Mouse (Mus musculus) embryonic facial prominence, embryonic 15.5 days (tissue): ENCODE data around the gene Tdrkh. TPM values are rescaled to one million over a fixed set of nuclear protein-coding genes. Genes with fewer than 3 reads are reported as not detected.
A peak's percentile ranks its signal among the peaks of the same experiment; 100 is the strongest.

Experiments used
- ATAC-seq: fragments of 200-750 bp; cut with Nextera tagmentation; 2 replicates; pipeline ENCODE4 v1.8.0; 2017; ENCODE audit warnings: low read depth, moderate TSS enrichment; ENCODE audit not compliant: insufficient number of reproducible peaks, low FRiP score, low TSS enrichment
- H3K27ac ChIP-seq: fragments of 300-500 bp; sonication (generic); replicated peaks from 2 replicates; pipeline ENCODE4 v1.5.1; 2015; ENCODE audit warnings: mild to moderate bottlenecking, inconsistent platforms
- H3K27me3 ChIP-seq: fragments of 300-500 bp; sonication (generic); 2 replicates; pipeline ENCODE4 v1.6.1; 2015; ENCODE audit warnings: inconsistent platforms
- H3K36me3 ChIP-seq: fragments of 300-500 bp; sonication (generic); 2 replicates; pipeline ENCODE4 v1.6.1; 2015; ENCODE audit warnings: mild to moderate bottlenecking, inconsistent platforms
- H3K4me1 ChIP-seq: fragments of 300-500 bp; sonication (generic); 2 replicates; pipeline ENCODE4 v1.6.1; 2015; ENCODE audit warnings: inconsistent platforms
- H3K4me2 ChIP-seq: fragments of 300-500 bp; sonication (generic); replicated peaks from 2 replicates; pipeline ENCODE4 v1.6.1; 2015; ENCODE audit warnings: mild to moderate bottlenecking, inconsistent platforms
- H3K4me3 ChIP-seq: fragments of 300-500 bp; sonication (generic); replicated peaks from 2 replicates; pipeline ENCODE4 v1.5.1; 2015; ENCODE audit warnings: mild to moderate bottlenecking, inconsistent platforms
- H3K9ac ChIP-seq: fragments of 300-500 bp; sonication (generic); 2 replicates; pipeline ENCODE4 v1.6.1; 2015; ENCODE audit warnings: inconsistent platforms
- H3K9me3 ChIP-seq: fragments of 300-500 bp; sonication (generic); replicated peaks from 2 replicates; pipeline ENCODE4 v1.6.1; 2016; ENCODE audit warnings: inconsistent platforms
- WGBS: fragments of 180-500 bp; shearing (Covaris S2); methylation state at CpG from one replicate; pipeline ENCODE4 v1.1.7; 2015; 5-methylcytosine and 5-hydroxymethylcytosine counted together
- polyA plus RNA-seq: library from polyadenylated mRNA; unstranded; fragments of >200 nt; fragmentation: Nextera tagmentation; extraction: Ambion mirVana; gene quantifications from 2 replicates; pipeline ENCODE4 v1.2.1, GENCODE M21; 2015

The Tdrkh gene
- polyA plus RNA-seq, 1 experiment from 2014 or later: 8.3 TPM

DNA sequence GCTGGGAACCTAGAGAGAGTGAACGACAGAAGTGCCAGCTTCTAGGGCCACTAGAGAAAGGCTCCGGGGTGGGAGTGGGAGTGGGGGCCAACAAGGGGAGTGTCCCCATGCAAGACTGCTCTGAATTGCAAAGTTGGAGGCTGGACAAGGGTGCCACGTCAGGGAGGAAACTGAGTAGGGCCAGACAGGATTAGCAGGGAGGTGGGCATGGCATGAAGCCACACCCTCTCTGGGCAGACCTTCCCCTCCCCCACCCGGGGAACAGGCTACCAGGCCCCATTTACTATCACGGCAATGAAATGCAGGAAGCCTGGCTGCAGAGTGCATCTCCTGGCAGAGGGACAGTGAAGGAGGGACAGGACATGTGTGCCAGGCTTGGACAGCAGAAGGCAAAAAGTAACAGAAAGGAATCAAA lies 39.5 kb upstream of the Tdrkh start:
- no peak overlapping the region for H3K27ac ChIP-seq
- H3K36me3 ChIP-seq: no peaks in the 10 kb centered on the region
- ATAC-seq: no peak
- peak overlapping the region; percentile 29 for H3K4me3 ChIP-seq
- H3K4me2 ChIP-seq: peak overlapping the region; percentile 42
- H3K4me1 ChIP-seq: peaks cover 37% of the 10 kb centered on the region
- H3K9me3 ChIP-seq: no peaks in the 10 kb centered on the region
- no peaks in the 10 kb centered on the region for H3K27me3 ChIP-seq
- H3K9ac ChIP-seq: no peak overlapping the region
- WGBS: 0% methylated on average over 5 of the region's 5 CpGs

DNA sequence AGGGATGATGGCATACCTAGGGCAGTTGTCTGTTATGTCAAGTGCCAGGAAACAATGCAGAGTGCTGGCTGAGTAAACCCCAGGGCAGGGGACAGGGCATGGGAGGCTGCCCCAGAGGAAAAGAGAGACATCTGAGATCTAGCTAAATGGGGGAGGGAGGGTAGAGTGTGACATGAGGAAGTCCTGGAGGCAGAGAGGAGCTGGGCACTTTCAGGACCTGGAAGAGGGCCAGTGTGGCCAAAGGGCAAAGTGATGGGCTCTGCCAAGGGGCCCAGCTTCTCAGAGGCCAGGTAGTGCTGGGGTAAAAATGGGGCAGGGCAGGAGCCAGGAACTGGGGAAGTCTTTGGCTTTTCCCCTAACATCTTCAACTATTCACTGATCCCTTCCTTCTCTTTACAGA lies 38.4 kb upstream of the Tdrkh start:
- no peak for ATAC-seq
- no peak overlapping the region for H3K4me3 ChIP-seq

DNA sequence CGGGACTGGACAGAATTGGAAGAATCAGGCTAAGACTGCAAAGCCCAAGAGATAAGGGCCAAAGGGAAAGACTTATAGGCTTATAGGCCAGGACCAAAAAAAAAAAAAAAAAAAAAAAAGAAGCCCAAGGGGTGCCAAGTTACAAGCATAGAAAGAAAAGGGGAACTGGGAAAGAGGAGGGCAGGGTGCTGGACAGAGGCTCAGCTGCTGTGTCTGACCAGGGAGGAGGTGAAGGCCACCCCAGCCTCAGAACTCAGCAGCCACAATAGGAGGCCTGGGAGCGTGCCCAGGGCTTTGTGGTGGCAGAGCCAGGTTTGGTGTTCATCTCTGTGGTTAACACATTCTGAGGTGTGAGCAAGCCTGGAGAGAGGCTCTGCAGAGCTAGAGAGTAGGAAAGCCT lies 37.9 kb upstream of the Tdrkh start:
- no peak overlapping the region for H3K9ac ChIP-seq
- H3K4me1 ChIP-seq: peaks cover 40% of the 10 kb centered on the region
- no peak overlapping the region for H3K4me2 ChIP-seq
- no peaks in the 10 kb centered on the region for H3K9me3 ChIP-seq
- no peak overlapping the region for H3K27ac ChIP-seq
- no peaks in the 10 kb centered on the region for H3K27me3 ChIP-seq
- ATAC-seq: no peak
- H3K36me3 ChIP-seq: no peaks in the 10 kb centered on the region
- no peak overlapping the region for H3K4me3 ChIP-seq
- 73% methylated on average over 2 of the region's 2 CpGs for WGBS

More for the DNA sequence above, 38.4 kb upstream of the Tdrkh start:
- no peak overlapping the region for H3K9ac ChIP-seq
- H3K36me3 ChIP-seq: no peaks in the 10 kb centered on the region
- no peak overlapping the region for H3K27ac ChIP-seq
- no peak overlapping the region for H3K4me2 ChIP-seq
- H3K9me3 ChIP-seq: no peaks in the 10 kb centered on the region
- peaks cover 37% of the 10 kb centered on the region for H3K4me1 ChIP-seq
- no peaks in the 10 kb centered on the region for H3K27me3 ChIP-seq

DNA sequence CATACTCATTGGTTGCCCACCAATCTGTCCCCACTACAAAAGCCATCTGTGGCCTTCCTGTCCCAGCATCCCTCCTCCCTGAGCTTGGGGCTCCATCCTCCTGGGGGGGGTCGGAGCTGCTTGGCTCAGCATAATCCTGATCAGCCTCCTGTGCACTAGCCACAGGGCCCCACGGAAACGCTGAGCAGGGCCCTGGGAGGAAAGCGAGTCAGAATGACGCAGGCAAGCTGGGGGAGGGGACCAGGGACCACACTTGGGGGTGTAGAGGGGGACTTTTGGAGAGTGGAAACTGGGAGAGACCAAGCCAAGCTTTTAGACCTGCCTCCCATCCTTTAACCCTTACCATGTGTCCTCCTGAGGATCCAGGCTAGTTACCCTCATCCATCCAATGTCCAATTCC lies 37.2 kb upstream of the Tdrkh start:
- H3K9me3 ChIP-seq: no peaks in the 10 kb centered on the region
- no peaks in the 10 kb centered on the region for H3K36me3 ChIP-seq
- no peaks in the 10 kb centered on the region for H3K27me3 ChIP-seq
- no peak overlapping the region for H3K4me2 ChIP-seq
- no peak for ATAC-seq
- H3K4me3 ChIP-seq: no peak overlapping the region
- peaks cover 42% of the 10 kb centered on the region for H3K4me1 ChIP-seq
- no peak overlapping the region for H3K9ac ChIP-seq
- WGBS: 58% methylated on average over 5 of the region's 5 CpGs
- H3K27ac ChIP-seq: no peak overlapping the region

DNA sequence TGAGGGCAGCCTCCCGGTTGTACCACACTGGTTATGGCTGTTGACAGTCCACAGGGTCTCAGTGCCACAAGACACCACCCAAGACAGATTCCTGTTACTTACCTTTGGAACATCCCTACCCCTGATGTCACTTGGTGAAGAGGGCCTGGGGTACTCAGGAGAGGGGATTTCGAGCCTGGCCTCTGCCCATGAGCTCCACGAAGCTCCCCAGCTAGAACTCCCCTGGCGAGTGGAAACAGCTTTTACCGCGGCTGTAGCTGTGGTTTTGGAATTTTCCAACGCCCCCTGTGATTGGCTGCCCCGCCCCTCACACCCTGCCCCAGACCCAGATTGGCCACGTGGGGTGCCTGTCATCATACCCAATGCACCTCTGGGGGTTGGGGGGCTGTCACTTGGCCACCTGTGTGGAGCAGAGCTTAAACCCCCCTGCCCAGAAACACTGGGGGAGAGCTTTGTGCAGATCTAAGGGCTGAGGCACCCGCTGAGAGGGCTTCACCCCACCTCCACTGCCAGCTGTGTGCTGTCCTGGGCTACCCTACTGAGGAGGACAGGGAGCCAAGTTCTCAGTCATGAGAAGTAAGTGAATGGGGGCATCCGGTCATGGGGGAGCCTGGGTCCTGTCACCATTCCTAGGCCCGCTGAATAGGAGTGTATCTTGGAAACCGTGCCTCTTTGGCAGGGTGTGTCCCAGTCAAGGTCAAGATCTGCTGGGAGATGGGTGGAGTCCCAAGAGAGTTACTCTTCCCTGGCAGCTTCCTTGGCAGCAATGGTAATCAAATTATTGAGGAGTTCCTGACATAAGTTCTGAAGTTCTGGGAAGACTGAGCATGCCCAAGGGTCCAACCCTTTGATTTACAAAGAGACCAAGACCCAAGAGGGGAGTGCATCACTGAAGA lies 35.8 kb upstream of the Tdrkh start:
- H3K36me3 ChIP-seq: no peaks in the 10 kb centered on the region
- no peak overlapping the region for H3K4me2 ChIP-seq
- H3K4me3 ChIP-seq: no peak overlapping the region
- H3K9me3 ChIP-seq: no peaks in the 10 kb centered on the region
- ATAC-seq: no peak
- no peaks in the 10 kb centered on the region for H3K27me3 ChIP-seq
- H3K4me1 ChIP-seq: peaks cover 32% of the 10 kb centered on the region
- 17% methylated on average over 13 of the region's 13 CpGs for WGBS
- no peak overlapping the region for H3K9ac ChIP-seq
- no peak overlapping the region for H3K27ac ChIP-seq

DNA sequence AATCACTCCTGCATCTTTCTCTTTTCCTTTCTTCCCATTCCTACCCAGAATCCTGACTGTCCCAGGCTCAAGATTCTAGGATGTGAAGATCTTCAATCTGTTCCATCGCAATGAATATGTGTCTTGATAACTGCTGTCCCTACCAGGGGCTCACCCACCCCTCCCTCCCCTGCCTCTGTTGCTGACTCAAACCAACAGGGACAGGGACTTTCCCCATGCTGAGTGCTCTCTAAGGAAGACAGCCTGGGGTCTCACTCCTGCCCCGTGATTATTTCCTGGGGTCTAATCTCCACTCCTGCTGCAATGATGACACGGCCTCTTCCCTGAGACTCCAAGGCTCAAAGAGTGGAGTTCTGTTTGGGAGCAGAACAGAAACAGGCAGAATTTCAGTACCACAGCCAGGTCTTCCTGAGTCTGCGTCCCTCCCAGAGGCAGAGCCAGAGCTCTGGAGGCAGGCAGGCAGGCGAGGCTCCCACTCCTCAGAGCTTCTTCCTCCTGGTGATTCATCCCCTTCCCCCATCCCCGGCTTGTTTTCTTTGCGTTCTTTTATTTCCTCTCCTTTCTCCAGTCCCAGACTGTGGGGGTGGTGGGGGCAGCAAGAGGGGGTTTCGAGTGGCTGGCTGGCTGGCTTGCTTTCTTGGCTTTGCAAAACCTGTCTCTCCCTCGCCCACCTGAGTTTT lies 33.1 kb upstream of the Tdrkh start:
- no peak for ATAC-seq
- Histone ChIP-seq H3K4me2 (no peak overlapping the region), H3K27me3 (no peaks in the 10 kb centered on the region), H3K4me3 (no peak overlapping the region), H3K36me3 (no peaks in the 10 kb centered on the region), H3K9me3 (no peaks in the 10 kb centered on the region), H3K4me1 (peaks cover 14% of the 10 kb centered on the region), H3K9ac (no peak overlapping the region), H3K27ac (no peak overlapping the region)
- 20% methylated on average over 9 of the region's 9 CpGs for WGBS

DNA sequence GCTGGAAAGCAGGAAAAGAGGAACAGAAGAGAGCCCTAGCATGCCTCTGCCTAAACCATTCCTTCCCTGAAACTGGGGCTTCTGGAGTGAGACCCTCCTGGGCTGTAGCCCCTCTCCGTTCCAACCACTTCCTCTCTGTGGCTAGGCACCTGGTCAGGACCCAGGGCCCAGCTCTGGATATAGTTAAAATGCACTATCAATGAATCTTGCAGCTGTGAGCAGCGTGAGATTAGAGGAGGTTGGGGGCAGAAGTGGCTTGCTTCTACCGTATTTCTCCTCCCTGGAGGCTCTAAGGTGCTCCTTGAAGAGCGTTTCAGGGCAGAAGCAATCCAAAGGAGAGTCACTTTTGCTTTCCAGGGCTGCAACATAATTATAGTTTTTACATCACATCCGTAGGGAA lies 30.8 kb upstream of the Tdrkh start:
- H3K4me3 ChIP-seq: no peak overlapping the region
- H3K27ac ChIP-seq: no peak overlapping the region
- ATAC-seq: no peak
- no peaks in the 10 kb centered on the region for H3K27me3 ChIP-seq
- 63% methylated on average over 5 of the region's 5 CpGs for WGBS
- H3K4me2 ChIP-seq: no peak overlapping the region
- H3K9ac ChIP-seq: no peak overlapping the region
- H3K4me1 ChIP-seq: peaks cover 8% of the 10 kb centered on the region
- no peaks in the 10 kb centered on the region for H3K9me3 ChIP-seq
- H3K36me3 ChIP-seq: no peaks in the 10 kb centered on the region

DNA sequence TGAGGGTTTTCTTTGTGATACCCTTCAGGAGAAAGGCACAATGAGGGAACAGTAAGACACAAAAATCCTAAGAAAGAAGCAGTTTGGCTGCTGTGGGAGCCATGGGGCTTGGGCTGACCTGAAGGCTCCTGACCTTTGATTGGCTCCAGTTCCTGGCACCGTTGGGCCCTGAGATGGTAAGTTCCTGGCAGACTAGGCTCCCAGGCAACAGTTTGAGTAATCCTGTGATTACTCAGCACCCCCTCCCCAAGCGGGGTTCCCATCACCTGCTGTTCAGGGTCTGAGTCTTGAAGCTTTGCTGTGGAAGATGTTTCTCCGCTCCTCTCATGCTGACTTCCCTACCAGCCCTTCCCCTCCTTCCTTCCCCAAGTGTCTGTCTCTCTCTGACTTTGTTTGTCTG lies 29.6 kb upstream of the Tdrkh start:
- WGBS: 58% methylated on average over 3 of the region's 3 CpGs
- H3K4me2 ChIP-seq: no peak overlapping the region
- H3K9me3 ChIP-seq: no peaks in the 10 kb centered on the region
- no peak overlapping the region for H3K4me3 ChIP-seq
- no peaks in the 10 kb centered on the region for H3K27me3 ChIP-seq
- no peak for ATAC-seq
- H3K9ac ChIP-seq: no peak overlapping the region
- H3K36me3 ChIP-seq: no peaks in the 10 kb centered on the region
- peaks cover 5% of the 10 kb centered on the region; the same call in 1 of the 2 replicates for H3K4me1 ChIP-seq
- no peak overlapping the region for H3K27ac ChIP-seq

DNA sequence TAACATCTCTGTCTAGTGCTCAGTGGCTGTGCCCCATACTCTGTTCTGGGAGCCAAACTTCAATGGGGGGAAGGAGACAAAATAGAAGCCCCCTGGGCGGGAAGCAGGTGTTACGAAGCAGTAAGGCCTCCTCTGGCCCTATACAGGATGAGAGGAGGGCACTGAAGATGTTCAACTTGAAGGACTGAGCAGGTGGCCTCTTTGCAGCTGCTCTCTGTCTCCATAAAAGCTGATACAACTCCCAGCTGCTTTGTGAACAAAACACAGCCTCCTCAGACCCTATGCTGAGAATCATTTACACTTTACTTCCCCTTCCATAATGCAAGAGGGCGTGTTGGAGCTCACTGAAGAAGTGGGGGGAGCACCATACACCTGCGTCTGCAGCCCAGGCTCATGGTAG lies 26.4 kb upstream of the Tdrkh start:
- Histone ChIP-seq H3K4me1 (no peaks in the 10 kb centered on the region), H3K27ac (no peak overlapping the region), H3K9me3 (no peaks in the 10 kb centered on the region), H3K4me3 (no peak overlapping the region), H3K9ac (no peak overlapping the region), H3K36me3 (no peaks in the 10 kb centered on the region), H3K27me3 (no peaks in the 10 kb centered on the region), H3K4me2 (no peak overlapping the region)
- no peak for ATAC-seq
- 63% methylated on average over 4 of the region's 4 CpGs for WGBS

DNA sequence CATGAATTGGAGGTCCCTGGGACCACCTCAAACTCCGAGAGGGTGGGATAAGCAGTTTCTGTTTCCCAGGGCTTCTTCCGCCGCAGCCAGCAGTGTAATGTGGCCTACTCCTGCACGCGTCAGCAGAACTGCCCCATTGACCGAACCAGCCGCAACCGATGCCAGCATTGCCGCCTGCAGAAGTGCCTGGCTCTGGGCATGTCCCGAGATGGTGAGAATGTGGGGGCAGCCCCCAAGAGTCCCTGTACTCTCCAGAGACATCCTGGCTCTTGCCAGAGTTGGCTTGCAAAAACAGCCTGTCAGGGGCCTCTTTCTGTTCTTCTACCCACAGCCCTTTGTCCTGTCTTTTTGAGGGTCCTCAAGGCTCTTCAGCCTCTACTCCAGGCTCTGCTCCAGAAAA lies 25.7 kb upstream of the Tdrkh start:
- Histone ChIP-seq H3K36me3 (no peaks in the 10 kb centered on the region), H3K27ac (no peak overlapping the region), H3K9me3 (no peaks in the 10 kb centered on the region), H3K9ac (no peak overlapping the region), H3K4me2 (no peak overlapping the region), H3K27me3 (no peaks in the 10 kb centered on the region), H3K4me1 (no peaks in the 10 kb centered on the region), H3K4me3 (no peak overlapping the region)
- ATAC-seq: no peak
- WGBS: 88% methylated on average over 10 of the region's 10 CpGs

DNA sequence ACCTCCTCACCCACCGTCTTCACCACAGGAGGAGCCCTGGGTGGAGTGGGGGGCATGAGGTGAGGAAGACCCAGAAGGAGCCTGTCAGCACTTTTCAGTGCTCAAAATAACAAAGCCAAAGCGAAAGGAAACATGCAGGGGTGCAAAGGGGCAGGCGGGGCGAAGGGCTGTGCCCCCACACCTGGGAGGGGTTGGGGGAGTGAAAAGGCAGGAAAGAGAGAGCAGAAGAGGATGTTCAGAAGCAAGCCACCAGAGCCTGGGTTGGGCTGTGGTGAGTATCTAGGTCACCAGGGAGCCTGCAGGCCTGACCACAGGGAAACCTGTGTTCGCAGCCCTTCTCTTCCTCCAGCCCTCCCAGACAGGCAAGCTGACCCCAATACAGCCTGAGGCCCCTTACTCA lies 25.0 kb upstream of the Tdrkh start:
- H3K36me3 ChIP-seq: no peaks in the 10 kb centered on the region
- no peak overlapping the region for H3K4me2 ChIP-seq
- no peaks in the 10 kb centered on the region for H3K4me1 ChIP-seq
- H3K4me3 ChIP-seq: no peak overlapping the region
- no peak for ATAC-seq
- no peaks in the 10 kb centered on the region for H3K27me3 ChIP-seq
- no peak overlapping the region for H3K9ac ChIP-seq
- no peaks in the 10 kb centered on the region for H3K9me3 ChIP-seq
- 71% methylated on average over 5 of the region's 5 CpGs for WGBS
- H3K27ac ChIP-seq: no peak overlapping the region
